Mouse (Mus musculus) cerebellum, postnatal 14 days (tissue): ENCODE measurements around the gene Slc9a3r2.
"Not testable (repeated sequence)": the region's sequence is repeated elsewhere in the genome, so short reads cannot be mapped to it uniquely, and the experiment has no call there.

Experiments used
- DNase-seq, 2 experiments: peaks; one replicate each; pipeline ENCODE4 v3.0.0; 2021; ENCODE audit warnings: mixed read lengths in 2 of 2

Gene Slc9a3r2

DNA sequence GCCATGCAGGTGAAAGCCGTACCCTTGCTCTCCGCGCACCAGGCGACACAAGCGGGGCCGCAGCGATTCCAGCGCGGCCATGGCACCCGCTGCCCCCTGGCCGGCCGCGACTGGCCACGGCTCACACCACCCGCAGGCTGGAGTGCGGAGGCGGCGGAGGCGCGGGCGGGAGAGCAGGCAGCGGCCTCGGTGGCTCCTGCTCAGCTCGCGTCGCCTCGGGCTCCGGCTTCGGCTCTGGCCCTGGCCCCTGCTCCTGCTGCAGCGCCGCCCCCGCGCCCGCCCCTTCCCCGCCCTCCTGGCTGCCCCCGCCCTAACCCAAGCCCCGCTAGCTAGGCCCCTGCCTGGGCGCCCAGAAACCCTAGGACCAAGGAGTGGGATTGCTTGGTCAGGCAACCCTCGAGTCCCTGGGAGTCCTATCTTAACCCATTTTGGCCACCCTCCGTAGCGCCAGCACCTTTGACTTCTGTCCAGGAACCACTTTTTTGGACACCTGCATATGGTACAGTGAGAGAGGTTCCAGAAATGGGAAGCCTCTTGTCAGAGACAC is at the start of gene Slc9a3r2:
TSS of gene Slc9a3r2 (minus strand) at position 258 of the 547 bp plus-strand sequence.
- DNase-seq, result peak; percentile 69 to 82

DNA sequence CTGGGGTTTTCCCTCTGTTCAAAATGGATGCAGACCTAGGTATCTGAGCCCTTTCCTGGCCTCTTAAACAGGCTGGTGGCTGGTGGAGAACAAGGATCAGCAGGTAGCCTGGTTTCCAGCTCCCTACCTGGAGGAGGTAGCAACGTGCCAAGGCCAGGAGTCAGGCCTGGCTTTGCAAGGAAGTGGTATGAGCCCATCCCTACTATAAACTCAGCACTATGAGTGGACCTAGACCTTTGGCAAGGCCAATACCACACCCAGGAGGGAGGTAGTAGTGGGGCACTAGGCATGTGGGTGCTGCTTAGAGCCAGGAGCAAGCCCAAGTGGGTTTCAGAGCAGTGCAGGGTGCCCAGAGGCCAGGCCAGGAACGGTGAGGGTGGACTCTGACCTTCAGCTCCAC is 49.3 kb upstream of the Slc9a3r2 start:
- DNase-seq, result no peak

DNA sequence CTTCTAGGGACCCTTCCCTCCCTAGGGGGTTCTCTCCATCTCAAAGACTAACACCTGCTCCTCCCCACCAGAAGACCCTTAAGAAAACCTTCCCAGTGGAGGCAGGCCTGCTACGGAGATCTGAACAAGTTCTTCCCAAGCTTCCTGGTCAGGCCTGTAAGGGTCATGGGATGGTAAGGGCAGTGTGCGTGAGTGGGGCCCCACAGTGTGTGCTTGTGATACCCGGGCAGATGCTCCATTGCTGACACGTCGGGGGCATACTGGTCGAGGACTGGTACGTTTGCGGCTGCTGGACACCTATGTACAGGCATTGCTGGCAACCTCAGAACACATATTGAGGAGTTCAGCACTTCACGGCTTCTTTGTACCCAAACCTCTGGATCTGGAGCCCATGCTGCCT is 48.6 kb upstream of the Slc9a3r2 start:
- no peak for DNase-seq

DNA sequence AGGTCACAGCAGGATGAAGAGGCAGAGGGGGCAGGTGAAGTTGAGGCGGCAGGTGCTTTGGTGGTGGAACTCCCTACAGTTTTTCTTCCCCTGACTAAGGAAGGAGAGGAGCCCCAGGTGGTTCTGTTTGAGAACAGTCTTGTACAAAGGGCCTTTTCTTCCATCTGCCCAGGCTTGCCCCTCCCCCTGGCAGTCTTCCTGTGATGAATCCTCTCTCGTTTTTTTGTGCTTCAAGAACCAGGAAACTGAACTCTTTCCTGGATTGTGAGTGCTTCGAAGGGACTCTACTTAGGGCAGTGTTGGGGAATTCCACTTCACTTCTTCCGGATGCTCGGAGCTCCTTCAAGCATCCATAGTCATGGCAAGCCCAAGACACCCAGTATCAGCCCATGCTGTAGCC is 47.9 kb upstream of the Slc9a3r2 start:
- no peak for DNase-seq

DNA sequence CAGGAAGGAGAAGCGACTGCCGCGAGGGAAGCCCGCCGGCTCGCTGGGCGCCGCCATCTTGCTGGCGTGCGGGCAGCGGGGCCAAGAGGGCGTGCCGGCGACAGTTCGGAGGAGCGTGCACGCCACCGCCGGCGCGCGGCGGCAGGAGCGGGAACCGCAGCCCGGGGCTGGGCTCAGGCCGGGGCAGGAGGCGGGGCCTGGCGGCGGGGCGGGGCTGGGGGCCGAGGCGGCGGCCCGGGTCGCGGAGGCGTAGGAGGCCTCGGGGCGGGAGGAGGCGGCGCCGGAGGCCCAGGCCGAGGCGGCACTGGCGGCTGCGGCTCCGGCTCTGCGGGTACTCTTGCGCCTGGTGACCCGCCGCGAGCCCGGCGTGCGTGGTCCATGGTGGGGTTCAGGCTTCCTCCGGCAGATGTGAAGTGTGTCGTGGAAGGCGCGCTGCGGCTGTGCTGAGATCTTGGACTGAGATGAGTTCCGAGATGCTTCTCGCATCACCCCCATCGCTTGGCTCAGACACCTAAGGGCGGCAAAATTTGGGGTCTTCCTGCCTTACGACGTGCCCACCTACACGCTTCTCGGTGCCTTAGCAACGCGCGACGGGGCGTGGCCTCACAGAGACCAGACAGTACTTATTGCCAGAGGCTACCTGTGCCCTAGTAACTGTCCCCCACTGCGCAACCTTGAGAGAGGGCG is 46.0 kb upstream of the Slc9a3r2 start, which contains the start of the genes Gfer and Noxo1:
TSS of gene Gfer (minus strand) at position 146 of the 687 bp plus-strand sequence.
TSS of gene Noxo1 (plus strand) at position 224 of the 687 bp plus-strand sequence.
- DNase-seq, result peak; percentile 88 to 92

DNA sequence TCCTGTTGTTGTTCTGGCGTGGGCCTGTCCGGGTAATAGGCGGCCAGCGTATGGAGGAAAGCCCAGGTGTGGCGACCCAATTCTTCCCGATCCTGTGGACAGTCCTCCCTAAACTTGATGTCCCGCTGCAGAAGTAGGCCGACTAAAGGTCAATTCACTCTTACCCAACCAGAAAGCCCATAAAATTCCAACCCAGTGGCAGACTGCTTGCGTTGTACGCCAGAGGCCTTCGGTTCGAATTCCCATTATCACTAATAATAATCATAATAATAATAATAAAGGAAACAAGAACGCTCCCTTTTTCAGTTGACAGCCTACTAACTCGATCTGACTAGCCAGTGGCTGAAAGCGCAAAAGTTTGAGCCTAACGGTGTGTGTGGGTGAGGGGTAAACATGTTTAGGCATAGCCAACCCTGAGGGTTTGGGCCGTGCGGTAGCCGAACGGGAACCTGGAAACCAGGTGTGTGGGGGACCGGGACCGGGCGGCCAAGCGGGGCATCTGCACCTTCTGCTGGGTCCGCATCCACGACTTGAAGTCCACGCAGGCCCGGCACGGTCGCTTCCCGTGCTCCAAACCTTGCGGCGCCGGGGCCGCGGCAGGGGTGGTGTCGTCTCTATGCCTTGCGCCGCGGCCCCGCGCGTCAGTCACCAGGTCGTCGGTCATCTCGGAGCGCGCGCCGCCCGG is 45.3 kb upstream of the Slc9a3r2 start:
- no peak for DNase-seq

DNA sequence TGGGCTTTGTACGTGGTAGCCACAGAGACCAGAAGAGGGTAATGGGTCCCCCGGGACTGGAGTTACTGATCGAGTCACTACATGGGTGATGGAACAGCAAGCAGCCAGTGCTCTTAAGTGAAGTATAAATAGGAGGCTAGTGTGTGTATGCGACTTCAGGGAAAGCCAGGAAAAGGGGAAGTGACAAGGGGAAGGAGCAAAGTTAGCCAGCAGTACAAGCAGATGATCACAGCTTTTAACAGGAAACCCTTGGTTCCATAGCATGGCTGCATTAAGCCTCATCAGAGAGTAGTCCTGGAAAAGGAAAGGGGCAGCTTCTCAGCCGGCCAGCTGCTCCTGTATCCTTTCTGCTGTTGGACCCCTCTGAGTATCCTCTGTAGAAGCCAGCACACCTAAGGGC is 42.3 kb upstream of the Slc9a3r2 start:
- no peak for DNase-seq

DNA sequence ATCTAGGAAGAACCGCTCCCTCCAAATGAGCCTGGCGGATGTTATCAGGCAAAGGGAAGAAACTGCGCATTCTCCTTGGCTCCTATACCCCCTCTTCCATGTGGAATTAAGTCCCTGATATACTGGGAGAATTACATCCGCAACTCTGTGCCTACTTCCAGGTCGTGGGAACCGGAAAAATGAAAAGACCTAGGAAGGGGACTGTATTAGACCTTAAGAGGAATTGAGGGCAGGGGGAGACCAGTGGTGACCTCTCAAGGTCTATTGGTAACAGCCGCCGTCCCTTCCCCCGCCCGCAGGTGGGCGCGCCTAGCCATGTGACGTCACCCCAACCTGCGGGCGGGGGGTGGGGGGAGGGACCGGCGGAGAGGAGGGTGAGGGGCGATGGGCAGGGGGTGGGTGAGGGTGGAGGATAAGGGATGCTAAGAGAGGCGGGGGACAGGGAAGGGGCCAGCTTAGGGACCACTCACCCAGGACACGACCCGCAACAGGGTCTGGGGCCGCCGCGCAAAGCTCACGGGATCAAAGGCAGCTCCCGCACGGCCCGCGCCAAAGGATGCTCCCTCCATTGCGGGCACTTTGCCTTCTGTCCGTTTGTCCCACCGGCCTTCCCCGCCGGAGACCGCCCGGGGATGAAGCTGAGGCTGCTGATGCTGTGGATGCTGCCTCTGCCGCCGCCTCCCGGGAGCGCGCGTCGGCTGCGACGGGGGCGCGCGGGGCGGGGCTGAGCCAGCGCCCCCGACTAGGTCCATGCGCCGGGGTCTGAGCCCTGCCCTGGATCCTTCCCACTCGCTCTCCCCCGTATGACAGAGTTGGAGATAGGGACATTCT is 39.3 kb upstream of the Slc9a3r2 start, which contains the start of gene Syngr3:
TSS of gene Syngr3 (minus strand) at position 705 of the 831 bp plus-strand sequence.
- DNase-seq, result peak; percentile 76 to 77

DNA sequence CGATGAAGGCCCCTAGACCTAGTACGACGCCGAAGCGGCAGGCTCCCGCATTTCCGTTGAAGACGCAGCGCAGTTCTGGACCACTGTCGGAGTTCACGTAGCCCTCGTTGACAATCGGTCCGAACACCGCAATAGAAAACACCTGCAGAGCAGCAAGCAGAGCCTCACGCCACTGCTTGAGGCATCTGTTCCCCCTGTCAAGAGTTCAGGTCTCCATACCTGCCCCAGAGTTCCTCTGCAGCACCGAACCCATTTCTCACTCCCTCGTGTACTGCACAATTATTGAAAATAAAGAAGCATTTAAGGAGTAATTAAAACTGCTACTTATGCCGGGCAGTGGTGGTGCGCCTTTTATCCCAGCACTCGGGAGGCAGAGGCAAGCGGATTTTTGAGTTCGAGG is 37.5 kb upstream of the Slc9a3r2 start:
- no peak for DNase-seq

DNA sequence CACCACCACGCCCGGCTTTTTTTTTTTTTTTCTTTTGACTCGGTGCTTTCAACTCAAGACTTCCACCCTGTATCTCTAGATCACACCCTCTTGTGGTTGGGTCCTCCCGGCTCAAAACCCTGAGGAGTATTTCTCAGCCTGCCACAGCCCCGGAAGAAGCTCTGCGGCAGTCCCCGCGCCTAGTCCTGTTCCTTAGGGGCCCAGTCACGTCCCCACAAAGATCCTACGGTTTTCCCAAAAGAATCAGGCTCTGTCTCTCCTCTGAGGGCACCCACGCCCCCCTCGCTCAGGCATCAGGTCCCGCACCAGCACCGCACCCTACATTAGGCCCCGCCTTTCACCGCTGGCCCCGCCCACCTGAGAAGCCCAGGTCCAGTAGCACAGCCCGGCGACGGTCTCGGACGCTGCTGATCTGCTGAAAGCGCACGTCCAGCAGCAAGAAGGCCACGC is 37.0 kb upstream of the Slc9a3r2 start:
- DNase-seq, result peak; percentile 51 to 56

DNA sequence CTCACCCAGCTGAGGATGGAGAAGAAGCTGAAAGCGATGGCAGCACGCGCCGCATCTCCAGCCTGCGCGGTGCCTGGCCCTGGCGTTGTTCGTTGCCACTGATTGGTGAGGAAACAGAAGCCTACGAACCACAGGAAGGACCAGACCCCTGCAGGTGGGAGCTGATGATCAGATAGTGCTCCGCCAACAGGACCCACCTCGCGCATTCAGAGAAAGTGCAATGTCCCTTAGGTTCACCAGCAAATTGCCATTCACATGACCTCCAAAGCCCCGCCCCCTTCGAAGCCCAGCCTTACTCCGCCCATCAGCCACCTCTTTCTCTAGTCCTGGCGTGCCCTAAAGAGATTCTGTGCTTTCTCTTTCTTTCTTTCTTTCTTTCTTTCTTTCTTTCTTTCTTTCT is 36.4 kb upstream of the Slc9a3r2 start:
- DNase-seq, result peak in 1 of 2 experiments; percentile 48

DNA sequence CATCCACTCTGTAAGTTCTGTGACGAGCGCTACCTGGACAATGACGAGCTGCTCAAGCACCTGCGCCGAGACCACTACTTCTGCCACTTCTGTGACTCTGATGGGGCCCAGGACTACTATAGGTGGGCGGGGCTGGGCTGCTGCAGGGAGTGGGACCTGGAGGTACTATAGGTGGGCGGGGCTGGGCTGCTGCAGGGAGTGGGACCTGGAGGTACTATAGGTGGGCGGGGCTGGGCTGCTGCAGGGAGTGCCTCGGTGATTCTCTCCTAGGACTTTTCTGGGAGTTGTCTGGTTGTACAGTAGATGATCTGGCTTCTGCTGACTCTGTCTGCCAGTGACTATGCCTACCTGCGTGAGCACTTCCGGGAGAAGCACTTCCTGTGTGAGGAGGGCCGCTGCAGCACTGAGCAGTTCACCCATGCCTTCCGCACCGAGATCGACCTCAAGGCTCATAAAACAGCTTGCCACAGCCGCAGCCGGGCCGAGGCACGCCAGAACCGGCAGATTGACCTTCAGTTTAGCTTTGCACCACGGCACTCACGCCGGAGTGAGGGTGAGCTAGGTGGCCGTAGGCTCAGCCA is 27.5 kb upstream of the Slc9a3r2 start:
- no peak for DNase-seq

DNA sequence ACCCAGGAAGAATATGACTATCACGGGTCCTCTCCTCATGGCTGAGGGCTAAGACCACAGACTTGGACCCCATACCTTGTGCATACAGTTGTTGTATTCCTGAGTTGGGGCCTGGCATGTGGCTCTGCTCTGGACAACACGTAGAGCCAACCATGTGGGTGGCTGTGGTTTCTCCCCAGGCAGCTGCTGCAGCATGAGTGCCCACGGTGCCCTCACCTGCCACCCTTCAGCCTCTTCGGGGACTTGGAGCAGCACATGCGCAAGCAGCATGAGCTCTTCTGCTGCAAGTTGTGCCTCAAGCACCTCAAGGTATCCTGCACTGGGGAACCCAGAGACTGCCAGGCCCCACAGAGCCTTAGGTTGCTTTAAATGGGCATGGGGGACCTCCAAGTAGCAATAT is 26.8 kb upstream of the Slc9a3r2 start:
- no peak for DNase-seq

DNA sequence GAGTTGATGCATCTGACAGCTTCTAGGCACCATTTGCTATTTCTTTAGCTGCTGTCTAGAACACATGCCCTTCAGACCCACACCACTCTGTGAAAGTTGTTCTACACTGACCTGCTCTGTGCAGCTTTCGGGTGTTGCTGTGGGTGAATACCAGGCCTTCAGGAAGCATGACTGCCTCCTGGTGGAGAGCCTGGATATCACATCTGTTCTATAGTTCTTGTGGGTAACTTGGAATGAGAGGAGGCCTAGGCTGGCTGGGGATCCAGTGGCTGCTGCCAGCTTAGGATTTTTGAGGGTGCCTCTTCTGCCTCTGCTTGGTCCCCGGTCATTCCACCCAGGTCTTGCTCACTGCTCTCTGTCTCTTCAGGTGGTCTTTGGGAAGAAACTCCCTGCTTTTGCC is 26.1 kb upstream of the Slc9a3r2 start:
- DNase-seq, result peak; percentile 77 to 87

DNA sequence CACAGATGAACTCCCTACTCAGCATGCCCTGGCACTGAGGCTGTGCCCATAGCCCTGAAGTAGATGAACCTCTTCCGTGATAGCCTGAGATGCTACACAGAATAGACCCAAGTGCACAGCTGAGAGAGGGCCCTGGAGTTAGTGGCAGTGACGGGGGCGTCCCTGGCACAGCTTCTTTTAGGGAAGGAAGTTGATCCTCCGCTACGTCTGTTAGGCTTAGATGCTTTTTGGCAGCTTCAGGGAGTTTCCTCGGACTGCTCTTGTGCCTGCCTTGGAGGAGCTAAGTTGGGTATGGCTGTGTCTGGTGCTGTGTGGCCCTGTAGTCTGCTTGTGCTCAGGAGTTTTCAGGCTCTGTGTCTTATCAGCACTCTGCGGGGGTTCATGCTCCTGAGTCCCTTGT is 24.1 kb upstream of the Slc9a3r2 start:
- DNase-seq, result no peak

DNA sequence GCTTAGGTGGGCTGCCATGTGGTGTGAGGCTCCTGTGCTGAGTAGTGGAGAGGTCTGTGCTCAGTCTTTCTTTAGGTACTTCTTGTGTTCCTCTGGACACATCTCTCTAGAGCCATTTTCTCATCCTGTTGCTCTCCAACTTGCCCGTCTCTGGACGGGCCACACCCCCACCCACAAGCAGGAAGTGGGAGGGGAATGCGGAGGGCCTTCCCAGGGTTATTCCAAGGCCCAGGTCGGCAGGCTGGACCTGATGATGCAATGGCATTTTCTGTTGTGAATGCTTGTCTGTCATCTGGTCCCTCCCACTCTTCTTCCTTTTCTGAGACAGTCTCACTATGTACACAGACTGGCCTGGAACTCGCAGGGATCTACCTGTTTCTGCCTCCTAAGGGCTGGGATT is 22.0 kb upstream of the Slc9a3r2 start:
- no peak for DNase-seq

DNA sequence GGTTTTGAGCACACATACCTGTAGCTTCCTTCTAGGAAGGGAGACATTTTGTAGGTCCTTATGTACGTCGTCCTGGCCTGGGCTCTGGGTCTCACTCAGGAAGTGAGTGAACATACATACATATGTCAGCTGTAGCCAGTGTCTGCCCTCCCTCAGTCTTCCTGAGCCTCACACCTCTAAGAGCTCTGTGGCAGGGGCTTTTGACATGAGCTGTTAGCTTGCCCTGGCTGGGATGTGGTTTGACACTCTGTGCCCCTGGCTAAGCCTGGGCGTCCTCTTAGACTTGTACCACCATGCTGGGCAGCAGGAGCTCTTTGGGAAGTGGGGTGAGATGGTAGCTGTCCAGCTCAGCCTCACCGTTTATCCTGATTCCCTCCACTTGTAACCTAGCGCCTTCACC is 21.2 kb upstream of the Slc9a3r2 start:
- DNase-seq, result no peak

DNA sequence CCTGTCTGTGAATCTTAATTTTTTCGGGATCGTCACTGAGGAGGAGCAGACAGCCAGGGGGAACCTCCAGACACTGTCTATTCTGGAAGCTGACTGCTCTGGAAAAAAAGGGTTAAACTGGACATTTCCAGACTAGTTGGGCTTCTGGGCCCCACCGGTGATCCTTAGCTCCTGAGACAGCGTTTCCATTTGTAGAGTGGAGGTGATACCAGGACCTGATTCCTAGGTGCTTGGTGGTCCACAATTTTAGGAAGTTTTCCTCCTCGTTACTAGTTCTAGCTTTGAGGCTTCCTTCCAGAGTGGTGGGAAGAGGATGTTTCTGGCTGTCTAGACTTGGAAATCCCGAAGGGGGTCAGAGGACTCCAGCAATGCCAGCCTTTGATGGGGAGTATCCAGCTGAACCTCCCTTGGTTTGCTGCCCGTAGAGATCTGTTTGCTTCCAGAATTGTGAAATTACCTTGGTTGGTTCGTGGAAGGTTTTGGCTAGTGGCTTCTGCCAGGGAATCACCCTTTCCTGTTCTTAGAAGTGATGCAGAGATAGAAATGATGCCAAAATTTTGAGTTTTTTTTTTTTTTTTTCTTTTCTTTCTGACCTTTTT is 20.2 kb upstream of the Slc9a3r2 start:
- no peak for DNase-seq

DNA sequence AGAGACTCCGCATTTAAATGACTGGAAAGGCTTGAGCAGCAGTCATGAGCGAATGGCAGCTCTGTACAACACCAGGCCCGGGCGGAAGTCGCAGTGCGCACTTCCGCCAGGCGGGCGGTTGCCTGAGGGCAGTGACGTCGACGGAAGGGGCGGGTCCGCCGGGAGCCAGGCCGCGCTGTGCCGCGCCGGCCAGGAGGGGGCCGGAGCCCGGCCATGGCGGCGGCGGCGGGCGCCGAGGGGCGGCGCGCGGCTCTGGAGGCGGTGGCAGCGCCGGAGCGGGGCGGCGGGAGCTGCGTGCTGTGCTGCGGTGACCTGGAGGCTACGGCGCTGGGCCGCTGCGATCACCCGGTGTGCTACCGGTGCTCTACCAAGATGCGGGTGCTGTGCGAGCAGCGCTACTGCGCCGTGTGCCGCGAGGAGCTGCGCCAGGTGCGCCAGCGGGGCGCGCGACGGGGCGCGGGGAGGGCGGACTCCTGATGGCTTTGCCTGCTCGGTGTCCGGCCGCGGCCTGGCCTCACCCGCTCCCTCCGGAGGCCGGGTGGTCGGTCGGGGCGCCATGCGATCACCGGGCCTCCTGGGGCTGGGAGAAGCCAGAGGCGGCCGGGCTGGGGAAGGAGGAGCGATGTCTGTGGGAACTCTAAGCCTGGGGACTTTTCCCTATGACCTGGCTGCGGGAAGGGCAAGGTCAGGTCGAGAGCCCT is 19.6 kb upstream of the Slc9a3r2 start, which contains the start of gene Zfp598:
TSS of gene Zfp598 (plus strand) at position 143 of the 701 bp plus-strand sequence.
- peak; percentile 95 to 97 for DNase-seq

DNA sequence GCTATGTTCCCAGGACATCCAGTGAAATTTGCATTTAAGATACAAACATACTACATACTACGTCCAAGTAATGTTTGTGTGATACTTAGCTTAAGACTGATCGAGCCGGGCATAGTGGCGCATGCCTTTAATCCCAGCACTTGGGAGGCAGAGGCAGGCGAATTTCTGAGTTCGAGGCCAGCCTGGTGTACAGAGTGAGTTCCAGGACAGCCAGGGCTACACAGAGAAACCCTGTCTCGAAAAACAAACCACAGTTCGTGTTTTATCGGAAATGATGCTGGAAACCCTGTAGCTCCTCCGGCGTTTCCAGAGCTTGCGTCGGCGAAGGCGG is 19.1 kb upstream of the Slc9a3r2 start:
- not testable (repeated sequence) for DNase-seq

DNA sequence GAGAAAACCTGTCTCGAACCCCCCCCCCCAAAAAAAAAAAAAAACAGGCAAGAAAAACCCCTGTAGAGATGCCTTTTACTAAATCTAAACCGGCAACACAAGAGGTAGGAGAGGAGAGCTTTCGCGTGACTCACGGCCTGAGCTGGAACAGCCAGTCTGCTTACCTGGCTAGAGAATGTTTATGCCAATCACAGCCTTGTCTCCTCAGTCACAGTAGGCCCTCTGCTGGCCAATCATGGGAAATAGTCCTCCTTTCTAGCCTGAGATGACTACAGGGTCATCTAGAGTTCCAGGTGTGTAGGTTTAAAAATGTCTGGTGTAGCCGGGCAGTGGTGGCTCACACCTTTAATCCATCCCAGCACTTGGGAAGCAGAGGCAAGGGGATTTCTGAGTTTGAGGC is 17.3 kb upstream of the Slc9a3r2 start:
- peak; percentile 82 to 87 for DNase-seq

DNA sequence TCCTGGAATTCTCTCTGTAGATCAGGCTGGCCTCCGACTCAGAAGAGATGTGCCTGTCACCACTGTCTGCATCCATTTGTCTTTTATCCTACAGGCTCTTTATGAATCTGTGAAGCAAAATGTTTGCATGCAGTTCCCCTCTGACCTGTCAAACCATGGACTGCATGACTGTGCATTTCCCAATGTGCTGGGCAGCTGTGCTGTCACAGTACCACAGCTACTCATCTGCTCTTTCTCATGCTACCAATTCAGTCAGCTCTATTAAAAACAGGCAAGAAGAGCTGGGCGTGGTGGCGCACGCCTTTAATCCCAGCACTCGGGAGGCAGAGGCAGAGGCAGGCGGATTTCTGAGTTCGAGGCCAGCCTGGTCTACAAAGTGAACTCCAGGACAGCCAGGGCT is 16.9 kb upstream of the Slc9a3r2 start:
- DNase-seq, result not testable (repeated sequence)
